19 mouse cellular contexts compared by ENCODE assay signal in the genomic region with DNA sequence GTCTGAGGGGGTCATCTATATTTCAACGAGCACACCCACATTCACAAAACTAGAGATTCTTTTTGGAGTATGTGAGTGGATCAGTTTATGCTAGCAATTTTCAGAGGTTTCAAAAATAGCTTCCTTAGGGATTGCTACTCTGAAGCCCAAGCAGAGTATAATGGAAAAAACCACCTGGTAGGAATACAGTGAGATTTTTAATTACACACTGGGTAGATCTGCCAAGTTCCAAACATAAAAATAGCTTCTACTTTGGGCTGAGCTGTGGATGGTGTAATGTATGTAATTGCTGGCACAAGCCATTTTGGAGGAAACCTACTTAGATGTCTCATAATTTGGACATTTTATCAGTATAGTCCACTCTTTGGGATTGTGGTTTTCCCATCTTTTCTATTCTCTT. TPM values are rescaled to one million over a fixed set of nuclear protein-coding genes. Genes with fewer than 3 reads are reported as not detected.
DNase-seq lines count a peak whose midpoint lies in the region.
"Had no signal": no experiment of that assay in that cellular context is flagged by ENCODE, and none has a peak within 500 bp of the region (broad histone marks: within the 10 kb centered on the region; RNA-seq: fewer than 3 reads in every experiment).

No protein-coding gene starts in this region.

- intact Hi-C loops in left cerebral cortex, postnatal 25 days (cut with DNase I): no loop called here

- peak; percentile 64 for DNase-seq in cerebellum, adult 9-10 months
- no peak for DNase-seq in cerebellum, postnatal 14 days
- peak; percentile 20 to 61 for DNase-seq in frontal cortex, adult 2 months (ENCODE audit: extremely low spot score in 1 of 2, low spot score in 1 of 2)
- no peak for DNase-seq in frontal cortex, postnatal 25 days (ENCODE audit: low spot score in 2 of 2)
- peak; percentile 8 to 85 for DNase-seq in left cerebral cortex, postnatal 25 days (ENCODE audit: low spot score in 2 of 2)
- no peak for DNase-seq in left cerebral cortex, adult 18-20 months (ENCODE audit: low spot score in 2 of 2)
- no peak for DNase-seq in MN1 (ENCODE audit: low spot score)
- DNase-seq: adrenal gland, postnatal 14 days; cerebellum, adult 11 months; cerebellum, adult 8-10 months; gastrocnemius, postnatal 14 days; heart, adult 2 months had no signal

RNA-seq across cellular contexts. Expression of gene D930020B18Rik, which starts 11.7 kb away (rescaled TPM):
- 0.61 and 0.72 TPM in 2 replicates for polyA plus RNA-seq in frontal cortex, adult 2 months (2012; rRNA removed)
- total RNA-seq in left cerebral cortex, postnatal 25 days (2021): under 1 TPM; 0.11 to 0.32 TPM
- total RNA-seq in left cerebral cortex, adult 18-20 months (2021): under 1 TPM; 0.23 to 0.60 TPM
- total RNA-seq: adrenal gland, adult 18-20 months; adrenal gland, postnatal 14 days; gastrocnemius, adult 18-20 months; gastrocnemius, postnatal 14 days; heart, adult 2 months; heart, postnatal 25 days had no signal
- polyA plus RNA-seq: C2C12; gonadal fat pad, adult 2 months; heart, adult 2 months; hindbrain, embryonic 10.5 days; Patski had no signal

RNA-seq across cellular contexts. Expression of gene Xpot, which starts 26.9 kb away (rescaled TPM):
- 71.6 and 72.6 TPM in 2 replicates for polyA plus RNA-seq in frontal cortex, adult 2 months (2012; rRNA removed)
- total RNA-seq in left cerebral cortex, postnatal 25 days (2021): 10 to 100 TPM; 58.5 to 69.1 TPM
- total RNA-seq in left cerebral cortex, adult 18-20 months (2021): 10 to 100 TPM; 71.8 to 74.6 TPM

Comparison
In these comparisons a context has a peak if more than half of its experiments do, and no peak if none do; other contexts are left out.
1. DNase-seq: peak in cerebellum, adult 9-10 months (single experiment), frontal cortex, adult 2 months (2 of 2) and left cerebral cortex, postnatal 25 days (2 of 2); none in cerebellum, postnatal 14 days (0 of 2), frontal cortex, postnatal 25 days (0 of 2), left cerebral cortex, adult 18-20 months (0 of 2) and MN1 (single experiment).